Mouse (Mus musculus) MEL (cell line): ENCODE results near the gene Col4a3bp. TPM values are rescaled to one million over a fixed set of nuclear protein-coding genes. Genes with fewer than 3 reads are reported as not detected.

Experiments used
- DNase-seq: peaks from one replicate; pipeline ENCODE4 v3.0.0; 2011; ENCODE audit warnings: low read depth, low spot score
- H3K27ac ChIP-seq: 2 replicates; pipeline ENCODE4 v1.5.1; 2012; ENCODE audit warnings: low read depth, mild to moderate bottlenecking, control low read depth, low read length, moderate library complexity; ENCODE audit not compliant: control insufficient read depth
- H3K27me3 ChIP-seq, 2 experiments: fragments of 150-350 bp in 1 of 2; sonication (generic) in 1 of 2; 2 replicates each; pipeline ENCODE4 v1.6.1; 2012; ENCODE audit warnings: low read length in 2 of 2, mild to moderate bottlenecking in 2 of 2, improper control_type of control experiment in 1 of 2, moderate library complexity in 1 of 2; ENCODE audit not compliant: insufficient read depth in 2 of 2, control insufficient read depth in 1 of 2
- H3K36me3 ChIP-seq, 2 experiments: 2 replicates each; pipeline ENCODE4 v1.6.1; 2012 to 2014; ENCODE audit warnings: low read length in 2 of 2, improper control_type of control experiment in 1 of 2, inconsistent platforms in 1 of 2, mild to moderate bottlenecking in 1 of 2; ENCODE audit not compliant: insufficient read depth in 2 of 2, control insufficient read depth in 1 of 2
- H3K4me1 ChIP-seq, 2 experiments: fragments of 150-350 bp in 1 of 2; sonication (generic) in 1 of 2; 2 replicates each; pipeline ENCODE4 v1.6.1; 2012; ENCODE audit warnings: low read length in 2 of 2, improper control_type of control experiment in 1 of 2, mild to moderate bottlenecking in 1 of 2; ENCODE audit not compliant: insufficient read depth in 2 of 2, control insufficient read depth in 1 of 2
- H3K4me3 ChIP-seq, 2 experiments: fragments of 150-350 bp in 1 of 2; sonication (generic) in 1 of 2; 2 replicates each; pipeline ENCODE4 v1.5.1; 2012; ENCODE audit warnings: low read depth in 2 of 2, low read length in 2 of 2, mild to moderate bottlenecking in 2 of 2, moderate library complexity in 2 of 2, control low read depth in 1 of 2, improper control_type of control experiment in 1 of 2; ENCODE audit not compliant: control insufficient read depth in 1 of 2, insufficient read depth in 1 of 2
- H3K79me2 ChIP-seq: 2 replicates; pipeline ENCODE4 v1.6.1; 2012; ENCODE audit warnings: mild to moderate bottlenecking, low read length, moderate library complexity; ENCODE audit not compliant: control insufficient read depth, poor library complexity, insufficient read depth
- H3K9ac ChIP-seq: 2 replicates; pipeline ENCODE4 v1.6.1; 2012; ENCODE audit warnings: low read depth, mild to moderate bottlenecking, control low read depth, low read length, moderate library complexity; ENCODE audit not compliant: control insufficient read depth, poor library complexity, severe bottlenecking
- H3K9me3 ChIP-seq: fragments of 150-350 bp; sonication (generic); replicated peaks from 2 replicates; pipeline ENCODE4 v1.6.1; 2012; ENCODE audit warnings: mild to moderate bottlenecking, low read length, improper control_type of control experiment, moderate library complexity; ENCODE audit not compliant: insufficient read depth
- CHD1 ChIP-seq: IDR thresholded peaks from 2 replicates; pipeline ENCODE4 v1.6.1; 2012; ENCODE audit warnings: low read depth, mild to moderate bottlenecking, inconsistent platforms, low read length, improper control_type of control experiment
- CHD2 ChIP-seq: IDR thresholded peaks from 2 replicates; pipeline ENCODE4 v1.6.1; 2011; ENCODE audit warnings: low read length, improper control_type of control experiment
- E2F4 ChIP-seq: IDR thresholded peaks from 2 replicates; pipeline ENCODE4 v1.6.1; 2011; ENCODE audit warnings: low read depth, low read length, improper control_type of control experiment, borderline replicate concordance
- ELF1 ChIP-seq: IDR thresholded peaks from 2 replicates; pipeline ENCODE4 v1.6.1; 2014; ENCODE audit warnings: low read depth, mild to moderate bottlenecking, inconsistent platforms, low read length, improper control_type of control experiment, moderate library complexity
- ETS1 ChIP-seq: IDR thresholded peaks from 2 replicates; pipeline ENCODE4 v1.6.1; 2012; ENCODE audit warnings: low read depth, mild to moderate bottlenecking, inconsistent platforms, low read length, improper control_type of control experiment, moderate library complexity
- GABPA ChIP-seq: IDR thresholded peaks from 2 replicates; pipeline ENCODE4 v1.6.1; 2012; ENCODE audit warnings: low read depth, mild to moderate bottlenecking, inconsistent platforms, low read length, improper control_type of control experiment, moderate library complexity
- HCFC1 ChIP-seq: IDR thresholded peaks from 2 replicates; pipeline ENCODE4 v1.6.1; 2012; ENCODE audit warnings: low read depth, mild to moderate bottlenecking, inconsistent platforms, low read length, improper control_type of control experiment, moderate library complexity
- JUND ChIP-seq: IDR thresholded peaks from 2 replicates; pipeline ENCODE4 v1.6.1; 2011; ENCODE audit warnings: low read depth, mild to moderate bottlenecking, improper control_type of control experiment, low read length
- MAFK ChIP-seq: IDR thresholded peaks from 2 replicates; pipeline ENCODE4 v1.6.1; 2011; ENCODE audit warnings: low read depth, mild to moderate bottlenecking, low read length, improper control_type of control experiment, borderline replicate concordance
- POLR2AphosphoS2 ChIP-seq: IDR thresholded peaks from 2 replicates; pipeline ENCODE4 v1.6.1; 2011; ENCODE audit warnings: low read length, improper control_type of control experiment
- POLR2AphosphoS5 ChIP-seq: IDR thresholded peaks from 2 replicates; pipeline ENCODE4 v1.6.1; 2012; ENCODE audit warnings: low read depth, borderline replicate concordance, mild to moderate bottlenecking, inconsistent platforms, low read length, moderate library complexity, mixed read lengths
- RAD21 ChIP-seq: IDR thresholded peaks from 2 replicates; pipeline ENCODE4 v1.6.1; 2011; ENCODE audit warnings: mild to moderate bottlenecking, low read depth, low read length, improper control_type of control experiment
- SMC3 ChIP-seq: IDR thresholded peaks from 2 replicates; pipeline ENCODE4 v1.6.1; 2011; ENCODE audit warnings: low read depth, low read length, improper control_type of control experiment
- TAL1 ChIP-seq: IDR thresholded peaks from 2 replicates; pipeline ENCODE4 v1.6.1; 2012; ENCODE audit warnings: mild to moderate bottlenecking, inconsistent platforms, low read length, moderate library complexity, mixed read lengths
- TBP ChIP-seq: IDR thresholded peaks from 2 replicates; pipeline ENCODE4 v1.8.0; 2011; ENCODE audit warnings: low read depth, low read length, improper control_type of control experiment
- UBTF ChIP-seq: IDR thresholded peaks from 2 replicates; pipeline ENCODE4 v1.6.1; 2012; ENCODE audit warnings: low read depth, mild to moderate bottlenecking, inconsistent platforms, low read length, improper control_type of control experiment, moderate library complexity, borderline replicate concordance; ENCODE audit not compliant: insufficient read depth
- USF1 ChIP-seq: IDR thresholded peaks from 2 replicates; pipeline ENCODE4 v1.6.1; 2014; ENCODE audit warnings: low read depth, mild to moderate bottlenecking, inconsistent platforms, low read length, improper control_type of control experiment, moderate library complexity
- USF2 ChIP-seq, 2 experiments: IDR thresholded peaks; 2 replicates each; pipeline ENCODE4 v1.6.1; 2011 to 2012; ENCODE audit warnings: improper control_type of control experiment in 2 of 2, low read length in 2 of 2, borderline replicate concordance in 1 of 2, inconsistent platforms in 1 of 2, low read depth in 1 of 2, mild to moderate bottlenecking in 1 of 2; ENCODE audit not compliant: insufficient read depth in 1 of 2
- ZKSCAN1 ChIP-seq: IDR thresholded peaks from 2 replicates; pipeline ENCODE4 v1.6.1; 2012; ENCODE audit warnings: low read depth, mild to moderate bottlenecking, inconsistent platforms, low read length, improper control_type of control experiment, moderate library complexity
- ZNF384 ChIP-seq: IDR thresholded peaks from 2 replicates; pipeline ENCODE4 v1.6.1; 2012; ENCODE audit warnings: low read depth, mild to moderate bottlenecking, inconsistent platforms, low read length, improper control_type of control experiment
- polyA plus RNA-seq, 2 experiments: library from polyadenylated mRNA; stranded (reverse) in 1 of 2; unstranded in 1 of 2; fragments of >175 nt in 1 of 2; fragments of >200 nt in 1 of 2; gene quantifications; 2 replicates each; pipeline versions ENCODE4 v1.2.1 to v1.2.4; 2012; ENCODE audit warnings: low replicate concordance in 2 of 2, low read depth in 1 of 2; ENCODE audit not compliant: insufficient read length in 2 of 2, insufficient read depth in 1 of 2, missing spikeins in 1 of 2
- total RNA-seq: library from RNA; depleted of rRNA; stranded (reverse); fragments of 300-350 nt; gene quantifications from 2 replicates; pipeline ENCODE4 v1.2.3, GENCODE M21; 2012

Gene Col4a3bp
- total and polyA plus RNA-seq, 3 experiments = 8.9 to 12.1 TPM; not detected in 1

DNA sequence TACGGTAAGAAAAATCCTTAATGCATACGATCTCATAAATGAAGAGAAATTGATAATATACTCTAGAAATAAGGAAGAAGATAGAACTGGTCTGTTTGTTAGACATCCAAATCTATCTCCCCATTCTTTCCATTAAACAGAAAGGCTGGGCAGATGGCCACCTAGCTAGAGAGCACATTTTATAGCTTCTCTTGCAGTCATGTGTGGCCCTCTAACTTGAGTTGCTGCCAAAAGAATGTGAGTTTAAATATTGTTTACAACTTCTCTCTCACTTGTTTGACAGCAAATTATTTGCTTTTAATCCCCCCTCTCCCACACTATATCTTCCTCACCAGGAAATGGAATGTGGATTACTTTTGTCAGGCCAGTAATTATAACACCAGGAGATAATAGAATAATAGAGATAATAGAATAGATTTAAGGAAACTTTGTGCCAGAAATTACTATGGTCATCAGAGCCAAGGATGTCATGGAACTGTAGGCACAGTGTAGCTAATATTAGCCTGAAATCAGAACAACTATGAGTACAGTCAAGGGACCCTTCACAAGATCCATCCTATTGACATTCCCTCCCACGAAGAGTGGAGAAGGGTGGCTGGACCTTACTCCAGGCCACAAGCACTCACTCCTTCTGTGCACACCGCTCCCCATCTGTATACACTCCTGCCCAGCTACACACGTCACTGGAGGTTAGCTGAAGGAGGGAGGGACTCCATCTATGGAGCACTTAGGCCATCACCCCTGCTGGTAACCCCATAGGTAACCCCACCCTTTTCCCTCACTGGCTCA, 28.1 kb upstream of the Col4a3bp start:
- H3K9ac ChIP-seq = no peak overlapping the region
- no peak for DNase-seq

DNA sequence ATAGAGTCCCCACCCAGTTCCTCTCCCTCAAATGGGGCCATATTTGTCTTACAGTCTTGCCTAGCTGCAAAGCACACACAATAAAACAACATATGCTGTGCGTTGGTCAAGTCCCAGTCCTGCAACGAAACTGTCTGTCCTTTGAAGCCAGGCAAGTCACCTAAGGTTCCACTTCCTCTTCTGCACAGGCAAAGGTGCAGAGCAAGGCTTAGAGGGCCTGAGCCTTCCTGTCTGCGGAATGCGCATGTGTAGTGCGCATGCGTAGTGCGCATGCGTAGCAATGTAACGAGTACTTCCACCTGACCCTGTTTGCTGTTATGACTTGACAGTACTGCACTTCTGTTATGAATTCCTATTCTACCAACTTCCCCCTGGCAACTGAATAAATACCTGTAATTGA, 26.2 kb upstream of the Col4a3bp start:
- DNase-seq = no peak
- H3K27ac ChIP-seq = no peak overlapping the region
- no peaks in the 10 kb centered on the region for H3K9me3 ChIP-seq
- TF ChIP-seq POLR2AphosphoS5 (no peak), RAD21 (no peak), ELF1 (no peak), UBTF (no peak), E2F4 (no peak), HCFC1 (no peak), ZKSCAN1 (no peak), SMC3 (no peak), GABPA (no peak), POLR2AphosphoS2 (no peak), CHD2 (no peak), USF2 (IDR thresholded peaks at IDR 0.05; ENCODE audit: borderline replicate concordance in 1 of 2, insufficient read depth in 1 of 2, low read depth in 1 of 2, low read length in 2 of 2) (no peak), USF1 (no peak), ZNF384 (no peak), CHD1 (no peak), JUND (no peak), ETS1 (no peak), MAFK (no peak), TAL1 (no peak)
- H3K36me3 ChIP-seq = peaks cover 0 to 8% of the 10 kb centered on the region in 2 experiments; a peak in 3 of 4 replicates
- H3K4me3 ChIP-seq = no peak overlapping the region
- H3K9ac ChIP-seq = no peak overlapping the region
- H3K27me3 ChIP-seq = no peaks in the 10 kb centered on the region
- peaks cover 0 to 10% of the 10 kb centered on the region in 2 experiments for H3K4me1 ChIP-seq
- H3K79me2 ChIP-seq = no peaks in the 10 kb centered on the region

More for the DNA sequence above, 28.1 kb upstream of the Col4a3bp start:
- TF ChIP-seq TAL1 (no peak), TBP (no peak)
- TF ChIP-seq, all 39 proteins: peak for 0
- Histone ChIP-seq H3K9me3 (no peaks in the 10 kb centered on the region), H3K36me3 (peaks cover 0 to 16% of the 10 kb centered on the region in 2 experiments; a peak in 3 of 4 replicates), H3K27me3 (no peaks in the 10 kb centered on the region), H3K27ac (no peak overlapping the region), H3K79me2 (no peaks in the 10 kb centered on the region), H3K4me1 (peaks cover 0 to 19% of the 10 kb centered on the region in 2 experiments), H3K4me3 (no peak overlapping the region)
